Mouse (Mus musculus): ENCODE data around the gene Med13l.

Gene Med13l

GRCm38 (mm10) chr5:118550493-118550892 lies 10.0 kb upstream of the Med13l start:
- in situ Hi-C loops (cut with MboI; ENCODE audit: low pct_unique_long_range_greater_than_20kb in 1 of 2, low sequenced_read_pairs in 2 of 2, unreplicated experiment in 1 of 2), result no loop called here

DNA sequence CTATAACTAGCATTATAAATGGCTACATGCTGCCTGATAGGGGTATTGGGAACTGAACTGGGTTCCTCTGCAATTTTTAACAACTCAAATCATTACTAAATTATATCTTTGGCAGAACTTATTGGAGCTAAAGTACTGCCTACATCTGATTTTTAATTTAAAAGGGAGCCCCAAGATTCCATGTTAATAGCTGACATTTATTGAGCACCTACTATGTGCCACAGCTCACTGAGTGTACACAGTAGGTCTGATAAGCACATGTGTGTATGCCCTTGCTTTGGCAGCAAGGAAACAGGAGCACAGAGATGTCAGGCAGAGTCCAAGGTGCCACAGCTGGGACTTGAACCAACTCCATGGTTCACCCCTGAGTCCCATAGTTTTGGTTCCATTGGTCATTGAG lies 7.2 kb upstream of the Med13l start:
- in situ Hi-C loops (cut with MboI; ENCODE audit: low pct_unique_long_range_greater_than_20kb in 1 of 2, low sequenced_read_pairs in 2 of 2, unreplicated experiment in 1 of 2), result no loop called here

DNA sequence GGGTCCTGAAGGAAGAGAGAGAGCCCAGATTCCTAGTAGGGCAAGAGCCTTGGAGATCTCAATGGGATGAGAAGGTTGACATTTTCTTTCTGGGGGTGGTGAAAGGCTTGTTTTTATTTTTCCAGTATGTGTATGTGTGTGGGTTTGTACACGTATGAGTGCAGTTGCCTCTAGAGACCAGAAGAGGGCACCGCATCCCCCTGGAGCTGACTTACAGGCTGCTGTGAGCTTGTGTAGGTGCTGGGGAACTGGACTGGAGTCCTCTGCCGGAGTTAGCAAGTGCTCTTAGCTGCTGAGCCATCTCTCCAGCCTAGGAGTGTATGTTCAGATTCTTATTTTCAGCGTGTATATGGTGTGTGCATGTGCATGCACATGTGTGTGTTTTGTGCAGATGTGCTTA lies 5.2 kb upstream of the Med13l start:
- in situ Hi-C loops (cut with MboI; ENCODE audit: low pct_unique_long_range_greater_than_20kb in 1 of 2, low sequenced_read_pairs in 2 of 2, unreplicated experiment in 1 of 2), result no loop called here

GRCm38 (mm10) chr5:118556387-118556937 lies 4.0 kb upstream of the Med13l start:
- in situ Hi-C loops (cut with MboI; ENCODE audit: low pct_unique_long_range_greater_than_20kb in 1 of 2, low sequenced_read_pairs in 2 of 2, unreplicated experiment in 1 of 2), result no loop called here

GRCm38 (mm10) chr5:118558841-118559240 lies 1.6 kb upstream of the Med13l start:
- in situ Hi-C loops (cut with MboI; ENCODE audit: low pct_unique_long_range_greater_than_20kb in 1 of 2, low sequenced_read_pairs in 2 of 2, unreplicated experiment in 1 of 2), result no loop called here

- in situ Hi-C loops (cut with MboI; ENCODE audit: low pct_unique_long_range_greater_than_20kb in 1 of 2, low sequenced_read_pairs in 2 of 2, unreplicated experiment in 1 of 2), result no loop called here
Observed at GRCm38 (mm10) chr5:118559584-118560384, 695 bp upstream of the Med13l start.

DNA sequence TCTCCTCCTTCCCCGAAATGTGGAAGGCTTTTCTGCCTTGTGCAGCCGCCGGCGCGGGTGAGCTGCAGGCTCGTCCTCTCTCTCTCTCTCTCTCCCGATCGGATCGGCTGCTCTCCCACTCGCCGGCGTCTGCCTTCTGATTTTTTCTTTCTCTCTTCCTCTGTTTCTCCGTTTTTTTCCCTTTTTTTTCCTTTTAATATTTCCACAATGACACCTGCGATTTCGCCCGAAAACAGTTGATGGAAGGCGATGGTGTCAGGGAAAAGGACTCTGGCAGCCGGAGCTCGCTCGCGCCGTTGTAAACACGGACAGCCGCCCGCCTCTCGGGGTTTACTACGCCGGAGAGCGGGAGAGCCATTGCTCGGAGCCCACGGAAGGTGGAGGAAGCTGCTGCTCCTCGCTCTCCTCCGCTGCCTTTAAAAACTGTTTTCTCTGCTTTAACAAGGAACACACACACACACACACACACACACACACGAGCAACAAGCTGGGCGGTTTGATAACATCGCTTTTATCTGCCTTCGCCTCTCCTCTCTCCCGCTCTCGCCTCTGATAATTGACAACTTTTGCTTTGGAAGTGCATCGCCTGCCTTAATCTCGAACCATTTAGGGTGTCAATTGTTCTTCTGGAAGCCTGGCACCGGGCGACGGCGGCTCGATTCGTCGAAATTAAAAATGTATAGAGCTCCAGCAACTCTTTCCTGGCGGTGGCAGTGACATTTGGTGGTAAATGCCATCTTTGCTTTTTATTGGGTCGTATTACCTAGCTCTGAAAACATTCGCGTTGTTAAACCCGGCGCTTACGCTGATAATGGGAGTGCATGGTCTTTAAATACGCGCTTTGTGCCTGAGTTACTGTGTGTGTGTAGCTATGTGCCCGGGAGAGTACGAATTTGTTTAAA lies 858 bp downstream of the Med13l start:
- in situ Hi-C loops (cut with MboI; ENCODE audit: low pct_unique_long_range_greater_than_20kb in 1 of 2, low sequenced_read_pairs in 2 of 2, unreplicated experiment in 1 of 2), result no loop called here

DNA sequence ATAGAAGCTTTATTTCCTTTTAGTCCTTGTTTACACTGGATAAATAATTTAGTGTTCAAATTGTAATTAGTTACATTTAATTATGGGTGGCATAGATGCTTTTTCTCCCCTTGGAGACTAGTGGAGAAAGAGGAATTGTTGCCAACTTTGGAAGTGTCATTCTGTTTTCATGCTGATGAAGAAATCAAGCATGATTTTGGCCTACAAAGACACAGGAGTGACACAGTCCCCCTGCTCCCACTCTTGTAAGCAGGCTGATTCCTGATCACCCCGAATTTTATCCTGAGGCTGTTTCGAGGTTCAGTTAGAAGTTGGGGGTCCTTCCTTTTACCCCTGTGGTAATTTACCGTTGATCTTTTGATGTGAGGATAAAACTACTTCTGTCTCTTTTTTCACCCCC lies 1.7 kb downstream of the Med13l start:
- in situ Hi-C loops (cut with MboI; ENCODE audit: low pct_unique_long_range_greater_than_20kb in 1 of 2, low sequenced_read_pairs in 2 of 2, unreplicated experiment in 1 of 2), result no loop called here

GRCm38 (mm10) chr5:118563590-118563989 lies 3.1 kb downstream of the Med13l start:
- in situ Hi-C loops (cut with MboI; ENCODE audit: low pct_unique_long_range_greater_than_20kb in 1 of 2, low sequenced_read_pairs in 2 of 2, unreplicated experiment in 1 of 2), result no loop called here

DNA sequence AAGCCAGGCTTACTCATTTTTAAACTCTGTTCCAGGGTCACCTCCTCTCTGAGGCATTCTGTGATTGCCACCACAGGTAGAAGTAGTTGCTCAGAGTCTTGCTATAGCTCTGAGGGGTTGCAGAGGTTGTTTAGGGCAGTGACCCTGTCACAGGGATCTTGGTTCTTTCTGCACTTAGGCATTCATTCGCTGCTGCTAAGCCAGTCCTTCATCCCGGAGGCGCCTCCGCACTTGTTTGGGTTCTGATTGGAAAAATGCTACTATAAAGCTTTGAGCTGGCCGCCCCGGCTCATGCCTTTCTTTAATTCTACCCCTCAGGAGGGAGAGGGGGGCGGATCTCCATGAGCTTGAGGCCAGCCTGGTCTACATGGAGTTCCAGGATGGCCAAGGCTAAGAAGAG lies 6.9 kb downstream of the Med13l start:
- in situ Hi-C loops (cut with MboI; ENCODE audit: low pct_unique_long_range_greater_than_20kb in 1 of 2, low sequenced_read_pairs in 2 of 2, unreplicated experiment in 1 of 2), result no loop called here

- in situ Hi-C loops (cut with MboI; ENCODE audit: low pct_unique_long_range_greater_than_20kb in 1 of 2, low sequenced_read_pairs in 2 of 2, unreplicated experiment in 1 of 2), result no loop called here
Observed at GRCm38 (mm10) chr5:118569017-118569416, 8.5 kb downstream of the Med13l start.

- in situ Hi-C loops (cut with MboI; ENCODE audit: low pct_unique_long_range_greater_than_20kb in 1 of 2, low sequenced_read_pairs in 2 of 2, unreplicated experiment in 1 of 2), result no loop called here
Observed at GRCm38 (mm10) chr5:118569606-118570580, 9.4 kb downstream of the Med13l start.

DNA sequence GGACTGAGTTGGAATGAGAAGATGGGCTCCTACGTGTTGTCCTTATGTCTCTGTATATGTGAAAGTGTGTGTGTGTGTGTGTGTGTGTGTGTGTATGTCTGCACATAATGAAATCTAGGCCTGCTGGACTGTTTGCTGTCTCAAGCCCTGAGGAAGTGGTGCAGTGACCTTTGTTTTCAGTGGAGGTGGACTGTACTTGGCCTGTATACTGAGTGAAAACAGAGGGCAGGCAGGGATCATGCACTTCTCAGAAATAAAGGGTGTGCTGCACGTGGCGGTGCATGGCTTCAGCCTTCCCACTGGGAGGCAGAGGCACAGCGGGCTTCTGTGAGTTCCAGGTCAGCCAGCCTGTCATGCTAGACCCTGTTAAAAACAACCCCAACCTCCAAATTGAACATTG lies 11.0 kb downstream of the Med13l start:
- in situ Hi-C loops (cut with MboI; ENCODE audit: low pct_unique_long_range_greater_than_20kb in 1 of 2, low sequenced_read_pairs in 2 of 2, unreplicated experiment in 1 of 2), result no loop called here

- in situ Hi-C loops (cut with MboI; ENCODE audit: low pct_unique_long_range_greater_than_20kb in 1 of 2, low sequenced_read_pairs in 2 of 2, unreplicated experiment in 1 of 2), result no loop called here
Observed at GRCm38 (mm10) chr5:118574236-118574635, 13.8 kb downstream of the Med13l start.

- in situ Hi-C loops (cut with MboI; ENCODE audit: low pct_unique_long_range_greater_than_20kb in 1 of 2, low sequenced_read_pairs in 2 of 2, unreplicated experiment in 1 of 2), result no loop called here
Observed at GRCm38 (mm10) chr5:118574997-118575396, 14.5 kb downstream of the Med13l start.

GRCm38 (mm10) chr5:118575909-118576308 lies 15.4 kb downstream of the Med13l start:
- in situ Hi-C loops (cut with MboI; ENCODE audit: low pct_unique_long_range_greater_than_20kb in 1 of 2, low sequenced_read_pairs in 2 of 2, unreplicated experiment in 1 of 2), result no loop called here

GRCm38 (mm10) chr5:118576731-118577130 lies 16.3 kb downstream of the Med13l start:
- in situ Hi-C loops (cut with MboI; ENCODE audit: low pct_unique_long_range_greater_than_20kb in 1 of 2, low sequenced_read_pairs in 2 of 2, unreplicated experiment in 1 of 2), result no loop called here

DNA sequence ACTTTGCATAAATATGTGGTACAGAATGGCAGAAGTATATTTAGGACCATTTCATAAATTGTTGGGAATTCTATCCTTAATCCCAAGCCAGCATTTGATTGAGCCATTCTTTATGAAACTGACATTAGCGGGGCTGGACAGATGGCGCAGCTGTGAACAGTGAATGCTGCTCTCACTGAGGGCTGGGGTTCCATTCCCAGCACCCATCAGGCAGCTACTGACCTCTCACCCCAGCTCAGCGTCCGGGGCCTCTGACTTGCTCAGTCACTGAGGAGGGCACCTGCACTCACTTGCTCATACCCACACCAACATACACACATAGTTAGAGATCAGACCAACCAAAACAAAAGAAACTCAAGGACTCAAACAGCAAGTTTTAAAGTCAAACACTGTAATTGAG lies 24.9 kb downstream of the Med13l start:
- in situ Hi-C loops (cut with MboI; ENCODE audit: low pct_unique_long_range_greater_than_20kb in 1 of 2, low sequenced_read_pairs in 2 of 2, unreplicated experiment in 1 of 2), result no loop called here
